Mouse (Mus musculus): ENCODE data around the gene Cyp2b10.
"Not testable (repeated sequence)": the region's sequence is repeated elsewhere in the genome, so short reads cannot be mapped to it uniquely, and the experiment has no call there.

Cyp2b10 gene

DNA sequence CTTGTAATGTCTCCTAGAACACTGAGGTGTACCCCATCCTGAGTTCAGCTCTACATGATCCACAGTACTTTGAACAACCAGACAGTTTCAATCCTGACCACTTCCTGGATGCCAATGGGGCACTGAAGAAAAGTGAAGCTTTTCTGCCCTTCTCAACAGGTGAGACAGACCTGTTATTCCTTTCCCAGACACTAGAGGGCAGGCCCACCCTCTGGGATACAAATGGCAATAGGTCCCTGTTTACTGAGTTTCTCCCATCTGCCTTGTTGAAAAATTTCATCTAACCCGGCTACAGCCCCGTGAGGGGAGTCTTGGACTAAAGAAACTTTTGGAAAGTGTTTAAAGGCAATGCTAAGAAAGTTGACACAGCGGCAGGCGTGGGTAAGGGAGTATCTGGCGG, 19.9 kb downstream of the Cyp2b10 start:
- not testable (repeated sequence) for DNase-seq

DNA sequence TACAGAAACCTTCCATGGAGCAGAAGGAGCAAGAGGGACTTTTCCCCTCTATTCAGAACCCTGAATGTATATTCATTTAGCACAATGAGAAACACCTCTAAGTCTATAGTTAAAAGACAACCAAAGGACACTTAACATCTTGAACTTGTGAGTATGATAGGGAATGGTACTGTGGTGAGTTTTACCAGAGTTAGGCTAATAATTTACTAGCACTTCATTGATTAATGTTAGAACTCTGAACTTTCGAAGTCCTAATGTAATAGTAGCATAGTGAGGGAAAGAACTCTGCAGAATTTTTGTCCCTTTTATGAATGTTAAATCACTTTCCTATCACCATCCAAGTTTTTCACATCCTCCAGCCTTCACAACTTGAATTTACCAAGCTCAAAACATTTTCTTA, 22.0 kb downstream of the Cyp2b10 start:
- DNase-seq, result no peak

DNA sequence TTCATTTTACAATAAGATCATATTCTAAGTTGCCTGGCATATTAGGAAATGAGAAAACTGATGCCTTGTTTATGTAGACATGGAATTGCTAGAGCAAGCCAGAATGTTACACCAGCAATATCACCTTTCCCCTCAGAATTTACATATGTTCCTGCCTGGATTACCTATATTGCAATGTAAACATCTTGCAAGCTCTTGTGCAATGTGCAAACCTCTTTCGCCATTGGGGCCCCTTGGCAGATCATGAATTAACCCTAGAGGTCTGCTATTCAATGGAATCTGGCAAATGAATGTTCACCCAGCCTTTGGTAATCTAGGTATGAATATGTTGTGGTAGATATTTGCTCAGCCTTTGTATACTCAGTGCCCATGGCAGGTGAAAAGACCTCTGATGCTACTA, 47.9 kb downstream of the Cyp2b10 start:
- DNase-seq, result no peak
